Mouse (Mus musculus) myocyte (in vitro differentiated cells): Measurements from ENCODE around the gene Epb41l4b.

Source experiments
- CEBPB ChIP-seq: IDR thresholded peaks from 2 replicates; pipeline ENCODE4 v1.6.1; 2011; ENCODE audit warnings: mild to moderate bottlenecking, moderate library complexity; ENCODE audit not compliant: poor library complexity, insufficient read depth, severe bottlenecking
- E2F4 ChIP-seq: IDR thresholded peaks from one replicate; pipeline ENCODE4 v1.6.1; 2011; ENCODE audit warnings: mild to moderate bottlenecking, control low read depth, moderate library complexity; ENCODE audit not compliant: insufficient read depth
- MAX ChIP-seq: IDR thresholded peaks from one replicate; pipeline ENCODE4 v1.6.1; 2011; ENCODE audit warnings: low read depth, mild to moderate bottlenecking, control low read depth
- MYOD1 ChIP-seq, 3 experiments: IDR thresholded peaks; one replicate each; pipeline ENCODE4 v1.6.1; 2011; ENCODE audit warnings: control low read depth in 2 of 3, low read depth in 2 of 3, mild to moderate bottlenecking in 2 of 3, moderate library complexity in 1 of 3; ENCODE audit not compliant: insufficient read length in 2 of 3, control insufficient read depth in 1 of 3
- MYOG ChIP-seq, 3 experiments: IDR thresholded peaks; one replicate each; pipeline ENCODE4 v1.6.1; 2011; ENCODE audit warnings: control low read depth in 2 of 3, low read depth in 2 of 3, mild to moderate bottlenecking in 2 of 3; ENCODE audit not compliant: insufficient read length in 2 of 3, control insufficient read depth in 1 of 3, insufficient read depth in 1 of 3
- POLR2A ChIP-seq: IDR thresholded peaks from one replicate; pipeline ENCODE4 v1.6.1; 2011; ENCODE audit warnings: low read depth, mild to moderate bottlenecking, control low read depth, moderate library complexity; ENCODE audit not compliant: insufficient read length
- REST ChIP-seq: IDR thresholded peaks from one replicate; pipeline ENCODE4 v1.6.1; 2011; ENCODE audit warnings: mild to moderate bottlenecking, control low read depth, moderate library complexity; ENCODE audit not compliant: insufficient read depth, insufficient read length

DNA sequence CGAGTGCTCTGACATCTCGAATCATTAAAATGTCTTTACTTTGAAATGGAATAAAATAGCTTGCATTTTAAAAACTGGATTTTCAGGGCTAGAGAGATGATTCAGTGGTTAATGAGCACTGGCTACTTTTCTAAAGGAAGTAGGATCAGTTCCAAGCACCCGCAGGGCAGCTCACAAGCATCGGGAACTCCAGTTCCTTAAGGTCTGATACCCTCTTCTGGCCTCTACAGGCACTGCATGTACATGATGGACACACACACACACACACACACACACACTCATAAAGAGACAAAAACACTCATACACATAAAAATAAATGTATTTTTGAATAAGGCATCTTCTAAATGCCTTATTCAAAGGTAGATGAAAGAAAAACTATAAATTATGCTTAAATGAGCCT is 102.0 kb downstream of the Epb41l4b start:
- TF ChIP-seq MYOD1 (IDR thresholded peaks at IDR 0.05; ENCODE audit: control insufficient read depth in 1 of 3, insufficient read length in 2 of 3, low read depth in 2 of 3): no peak
- no peak for TF ChIP-seq CEBPB
- TF ChIP-seq POLR2A: no peak
- no peak for TF ChIP-seq E2F4
- no peak for TF ChIP-seq MAX
- no peak for TF ChIP-seq MYOG (IDR thresholded peaks at IDR 0.05; ENCODE audit: control insufficient read depth in 1 of 3, insufficient read depth in 1 of 3, insufficient read length in 2 of 3, low read depth in 2 of 3)
- no peak for TF ChIP-seq REST
